Mouse (Mus musculus) kidney, adult 11 months (tissue): Measurements from ENCODE around the gene Arid2.
"Not testable (repeated sequence)": the region's sequence is repeated elsewhere in the genome, so short reads cannot be mapped to it uniquely, and the experiment has no call there.

ENCODE experiments used
- DNase-seq: peaks from one replicate; pipeline ENCODE4 v3.0.0; 2022

The Arid2 gene

DNA sequence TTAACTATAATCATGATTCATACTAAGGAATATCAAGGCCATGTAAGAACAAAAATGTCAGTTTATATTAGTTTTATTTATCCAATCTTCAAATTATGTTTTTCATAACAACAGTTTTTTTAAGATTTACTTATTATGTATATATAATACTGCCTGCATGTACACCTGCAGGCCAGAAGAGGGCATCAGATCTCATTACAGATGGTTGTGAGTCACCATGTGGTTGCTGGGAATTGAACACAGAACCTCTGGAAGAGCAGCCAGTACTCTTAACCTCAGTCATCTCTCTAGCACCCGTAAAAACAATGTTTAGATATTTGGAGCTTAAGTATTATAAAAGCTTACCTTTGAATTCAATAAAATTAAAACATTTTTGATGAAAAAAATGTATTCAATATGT is 146.9 kb downstream of the Arid2 start:
- no peak for DNase-seq

DNA sequence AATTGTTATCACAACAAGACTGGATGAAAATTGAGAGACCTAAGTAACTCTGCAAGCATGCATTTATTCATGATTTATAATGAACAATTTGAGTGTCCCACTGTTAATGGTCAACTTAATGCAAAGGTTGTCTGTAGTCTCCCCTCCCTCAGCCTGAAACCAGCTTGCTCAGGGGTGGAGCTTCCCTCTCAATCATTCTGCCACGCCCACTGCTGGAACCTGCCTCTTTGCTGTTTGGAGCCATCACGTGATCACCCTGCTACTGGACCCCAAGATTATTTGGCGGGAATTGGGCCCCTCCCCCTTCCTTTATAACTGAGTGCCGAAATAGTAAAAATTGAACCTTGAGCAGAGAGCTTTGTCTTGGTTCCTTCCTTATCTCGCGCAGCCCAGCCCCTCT is 154.2 kb downstream of the Arid2 start:
- not testable (repeated sequence) for DNase-seq

DNA sequence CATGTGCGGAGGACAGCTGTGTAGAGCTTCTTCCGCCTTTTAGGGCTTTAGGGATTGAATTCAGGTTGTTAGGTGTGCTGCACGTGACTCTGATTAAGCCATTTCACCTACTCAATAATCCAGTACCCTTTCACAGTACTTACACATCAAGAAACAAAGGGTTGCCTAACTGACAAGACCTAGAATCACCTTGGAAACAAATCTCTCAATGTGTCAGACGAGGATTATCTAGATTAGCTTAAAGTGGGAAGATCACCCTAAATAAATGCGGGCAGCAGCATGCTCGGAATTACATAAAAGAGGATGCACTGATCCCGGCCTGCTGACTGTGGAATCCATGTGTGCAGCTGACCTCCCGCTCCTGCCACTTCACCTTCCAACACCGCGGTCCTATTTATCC is 159.5 kb downstream of the Arid2 start:
- no peak for DNase-seq

DNA sequence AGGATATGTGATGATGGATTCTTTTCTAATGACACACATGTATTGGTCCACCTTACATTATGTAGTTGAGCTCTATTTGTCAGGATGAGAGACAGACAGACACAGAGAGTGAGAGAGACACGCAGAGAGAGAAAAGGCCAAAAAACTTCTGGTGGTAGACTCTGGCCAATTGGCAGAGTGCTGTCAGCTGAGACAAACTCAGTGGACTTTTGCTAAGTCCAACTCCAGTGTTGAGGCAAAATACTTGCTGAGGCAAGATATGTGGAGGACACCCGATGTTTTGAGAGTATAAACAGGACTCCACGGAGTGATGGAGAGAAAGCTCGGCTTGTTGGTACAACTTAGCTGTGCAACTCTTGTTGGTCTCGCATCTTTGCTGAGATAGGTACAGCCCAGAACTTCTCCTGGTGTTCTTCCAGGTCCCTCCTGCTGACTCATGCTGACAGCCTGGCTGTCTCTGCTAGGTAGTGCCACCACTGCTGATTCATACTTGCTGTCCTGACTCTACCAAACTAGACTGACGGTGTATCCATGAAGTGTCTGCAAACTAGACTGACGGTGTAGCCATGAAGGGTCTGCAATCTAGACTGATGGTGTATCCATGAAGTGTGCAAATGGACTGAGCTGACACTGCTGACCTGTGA is 161.5 kb downstream of the Arid2 start:
- peak; percentile 31 for DNase-seq

DNA sequence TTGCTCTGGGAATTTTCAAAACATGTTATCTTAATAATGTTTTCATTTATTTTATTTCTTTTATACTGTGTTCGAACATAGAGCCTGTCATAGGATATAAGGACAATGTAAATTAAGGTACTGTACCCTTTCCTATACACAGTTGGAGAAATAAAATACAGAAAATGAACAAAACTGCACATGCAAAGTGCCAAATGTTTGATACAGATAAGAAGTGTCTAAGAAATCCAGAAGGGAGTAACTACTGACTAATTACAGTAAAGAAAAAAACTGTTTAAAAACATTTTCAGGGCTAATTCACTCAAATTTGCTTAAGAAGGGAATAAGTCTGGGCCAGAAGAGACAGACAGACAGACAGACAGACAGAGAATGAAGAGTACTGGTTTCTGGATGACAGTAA is 166.0 kb downstream of the Arid2 start:
- no peak for DNase-seq
